Mouse (Mus musculus) embryo, embryonic 11.5 days (tissue): ENCODE data around the gene Coro7.
"Not testable (repeated sequence)": the region's sequence is repeated elsewhere in the genome, so short reads cannot be mapped to it uniquely, and the experiment has no call there.

Source experiments
- DNase-seq: peaks from one replicate; pipeline ENCODE4 v3.0.0-alpha.2; 2012; ENCODE audit warnings: low read depth, low spot score

The Coro7 gene

GRCm38 (mm10) chr16:4595527-4595963 is 84.0 kb downstream of the Coro7 start:
- no peak for DNase-seq

GRCm38 (mm10) chr16:4594814-4595526 is 84.6 kb downstream of the Coro7 start:
- DNase-seq = no peak

GRCm38 (mm10) chr16:4593971-4594813 is 85.4 kb downstream of the Coro7 start, which contains the start of gene Glis2:
Gene Glis2 (plus strand): TSS chr16:4594713.
- peak; percentile 83 for DNase-seq

- no peak for DNase-seq
Measured at GRCm38 (mm10) chr16:4592909-4593875, 86.4 kb downstream of the Coro7 start.

- no peak for DNase-seq
Measured at GRCm38 (mm10) chr16:4590236-4590635, 89.3 kb downstream of the Coro7 start.

GRCm38 (mm10) chr16:4587516-4588210 is 91.9 kb downstream of the Coro7 start:
- no peak for DNase-seq

GRCm38 (mm10) chr16:4586531-4587123 is 93.0 kb downstream of the Coro7 start:
- DNase-seq = peak; percentile 95

GRCm38 (mm10) chr16:4585642-4586530 is 93.7 kb downstream of the Coro7 start:
- no peak for DNase-seq

GRCm38 (mm10) chr16:4584438-4584837 is 95.1 kb downstream of the Coro7 start:
- DNase-seq = no peak

- no peak for DNase-seq
Measured at GRCm38 (mm10) chr16:4583807-4584206, 95.8 kb downstream of the Coro7 start.

- DNase-seq = not testable (repeated sequence)
Measured at GRCm38 (mm10) chr16:4581179-4581578, 98.4 kb downstream of the Coro7 start.

- DNase-seq = no peak
Measured at GRCm38 (mm10) chr16:4578630-4579029, 100.9 kb downstream of the Coro7 start.

GRCm38 (mm10) chr16:4576873-4577272 is 102.7 kb downstream of the Coro7 start:
- no peak for DNase-seq
